Mouse (Mus musculus): ENCODE data around the gene Tmem234. TPM values are rescaled to one million over a fixed set of nuclear protein-coding genes. Genes with fewer than 3 reads are reported as not detected.

Gene Tmem234
- polyA plus RNA-seq (2012; rRNA removed) = 187 and 203 TPM in 2 replicates

GRCm38 (mm10) chr4:129600233-129601158 lies at the start of gene Tmem234, which contains the start of gene Eif3i:
Gene Tmem234, plus strand, starts transcription at chr4:129600668.
Gene Eif3i, minus strand, starts transcription at chr4:129600648.

GRCm38 (mm10) chr4:129573430-129573829 lies 27.0 kb upstream of the Tmem234 start, which contains the start of gene Lck:
Gene Lck, minus strand, starts transcription at chr4:129573641.

GRCm38 (mm10) chr4:129578466-129578865 lies 22.0 kb upstream of the Tmem234 start, which contains the start of gene Fam167b:
Gene Fam167b, minus strand, starts transcription at chr4:129578549.

GRCm38 (mm10) chr4:129614093-129614492 lies 13.6 kb downstream of the Tmem234 start, which contains the start of gene Dcdc2b:
Gene Dcdc2b, minus strand, starts transcription at chr4:129614257.

GRCm38 (mm10) chr4:129618786-129619691 lies 18.6 kb downstream of the Tmem234 start, which contains the start of gene Iqcc:
Gene Iqcc, minus strand, starts transcription at chr4:129619099.

GRCm38 (mm10) chr4:129623681-129624091 lies 23.2 kb downstream of the Tmem234 start, which contains the start of gene Ccdc28b:
Gene Ccdc28b, minus strand, starts transcription at chr4:129623947.

GRCm38 (mm10) chr4:129640638-129641467 lies 40.4 kb downstream of the Tmem234 start, which contains the start of gene Txlna:
Gene Txlna, minus strand, starts transcription at chr4:129641065.

GRCm38 (mm10) chr4:129672083-129672877 lies 71.8 kb downstream of the Tmem234 start, which contains the start of gene Kpna6:
Gene Kpna6, minus strand, starts transcription at chr4:129672767.

Other genes with a start within 250 kb of the Tmem234 start
- 9.0 and 13.0 TPM in 2 replicates for gene Zbtb8a, start 222.6 kb upstream of the Tmem234 start, polyA plus RNA-seq (2012; rRNA removed)
- 0.03 TPM in 1 of 2 replicates, not detected in the other for gene Zbtb8b, start 159.8 kb upstream of the Tmem234 start, polyA plus RNA-seq (2012; rRNA removed)
- gene Bsdc1, start 139.1 kb upstream of the Tmem234 start, polyA plus RNA-seq (2012; rRNA removed) = 24.2 and 28.5 TPM in 2 replicates
- not detected in 2 replicates for gene Tssk3, start 109.6 kb upstream of the Tmem234 start, polyA plus RNA-seq (2012; rRNA removed)
- gene Fam229a, start 109.5 kb upstream of the Tmem234 start, polyA plus RNA-seq (2012; rRNA removed) = 0.70 and 0.81 TPM in 2 replicates
- 19.3 and 20.7 TPM in 2 replicates for gene Marcksl1, start 87.1 kb upstream of the Tmem234 start, polyA plus RNA-seq (2012; rRNA removed)
- 51.0 and 62.8 TPM in 2 replicates for gene Hdac1, start 58.0 kb upstream of the Tmem234 start, polyA plus RNA-seq (2012; rRNA removed)
- 5.1 and 7.0 TPM in 2 replicates for gene Lck, start 27.0 kb upstream of the Tmem234 start, polyA plus RNA-seq (2012; rRNA removed)
- gene Fam167b, start 22.1 kb upstream of the Tmem234 start, polyA plus RNA-seq (2012; rRNA removed) = 0.91 and 1.0 TPM in 2 replicates
- gene Eif3i, start within 50 bp of the Tmem234 start, polyA plus RNA-seq (2012; rRNA removed) = 261 and 280 TPM in 2 replicates
- 2.2 and 4.3 TPM in 2 replicates for gene Dcdc2b, start 13.6 kb downstream of the Tmem234 start, polyA plus RNA-seq (2012; rRNA removed)
- gene Iqcc, start 18.4 kb downstream of the Tmem234 start, polyA plus RNA-seq (2012; rRNA removed) = 37.1 and 39.5 TPM in 2 replicates
- 20.8 and 22.4 TPM in 2 replicates for gene Ccdc28b, start 23.3 kb downstream of the Tmem234 start, polyA plus RNA-seq (2012; rRNA removed)
- gene Txlna, start 40.4 kb downstream of the Tmem234 start, polyA plus RNA-seq (2012; rRNA removed) = 26.4 and 28.9 TPM in 2 replicates
- gene Kpna6, start 72.1 kb downstream of the Tmem234 start, polyA plus RNA-seq (2012; rRNA removed) = 17.3 and 18.7 TPM in 2 replicates
- 26.1 and 31.8 TPM in 2 replicates for gene Tmem39b, start 96.2 kb downstream of the Tmem234 start, polyA plus RNA-seq (2012; rRNA removed)
- gene Khdrbs1, start 141.6 kb downstream of the Tmem234 start, polyA plus RNA-seq (2012; rRNA removed) = 28.6 and 37.4 TPM in 2 replicates
- gene Ptp4a2, start 210.6 kb downstream of the Tmem234 start, polyA plus RNA-seq (2012; rRNA removed) = 71.1 and 72.6 TPM in 2 replicates

Data from colon, adult 2 months (tissue).